Mouse (Mus musculus): ENCODE results near the gene Hipk2. TPM values are rescaled to one million over a fixed set of nuclear protein-coding genes. Genes with fewer than 3 reads are reported as not detected.

Gene Hipk2
- polyA plus RNA-seq, 1 experiment from 2014 or later, result 12.7 TPM

DNA sequence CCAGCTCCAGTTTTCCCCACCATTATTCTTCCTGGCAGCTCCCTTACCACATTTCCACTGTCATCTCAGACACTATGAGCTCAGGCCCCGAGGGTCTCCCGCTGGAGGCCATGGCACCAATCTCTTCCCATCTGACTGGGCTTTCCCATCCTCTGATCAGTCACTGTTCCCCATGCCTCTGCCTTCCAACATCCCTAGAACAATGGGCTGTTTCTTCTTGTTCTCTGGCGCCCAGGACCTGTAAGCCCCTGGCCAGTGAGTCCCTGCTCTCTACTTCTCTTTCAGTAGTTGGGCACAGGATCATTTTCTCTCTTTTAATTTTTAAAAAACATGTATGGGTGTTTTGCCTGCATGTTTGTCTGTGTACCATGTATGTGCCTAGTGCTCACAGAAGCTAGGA lies 143.3 kb downstream of the Hipk2 start:
- Histone ChIP-seq H3K9me3 (replicated peaks; ENCODE audit: control insufficient read depth, low read length) (no peaks in the 10 kb centered on the region), H3K27me3 (ENCODE audit: control insufficient read depth, insufficient read depth, low read length) (no peaks in the 10 kb centered on the region), H3K9ac (replicated peaks; ENCODE audit: low read length) (no peak overlapping the region), H3K36me3 (replicated peaks; ENCODE audit: control insufficient read depth, insufficient read depth, low read depth, low read length) (peaks cover 12% of the 10 kb centered on the region), H3K4me1 (ENCODE audit: control insufficient read depth, insufficient read depth, low read length) (no peaks in the 10 kb centered on the region), H3K4me3 (ENCODE audit: low read depth, low read length) (no peak overlapping the region), H3K4me2 (ENCODE audit: low read depth, low read length) (no peak overlapping the region), H3K27ac (replicated peaks; ENCODE audit: low read depth, low read length) (no peak overlapping the region)
- ATAC-seq (replicated peaks; ENCODE audit: insufficient number of reproducible peaks, low FRiP score, low TSS enrichment, low read depth) (no peak), DNase-seq (ENCODE audit: low spot score) (no peak)
- WGBS, result 63% methylated on average over 3 of the region's 3 CpGs

DNA sequence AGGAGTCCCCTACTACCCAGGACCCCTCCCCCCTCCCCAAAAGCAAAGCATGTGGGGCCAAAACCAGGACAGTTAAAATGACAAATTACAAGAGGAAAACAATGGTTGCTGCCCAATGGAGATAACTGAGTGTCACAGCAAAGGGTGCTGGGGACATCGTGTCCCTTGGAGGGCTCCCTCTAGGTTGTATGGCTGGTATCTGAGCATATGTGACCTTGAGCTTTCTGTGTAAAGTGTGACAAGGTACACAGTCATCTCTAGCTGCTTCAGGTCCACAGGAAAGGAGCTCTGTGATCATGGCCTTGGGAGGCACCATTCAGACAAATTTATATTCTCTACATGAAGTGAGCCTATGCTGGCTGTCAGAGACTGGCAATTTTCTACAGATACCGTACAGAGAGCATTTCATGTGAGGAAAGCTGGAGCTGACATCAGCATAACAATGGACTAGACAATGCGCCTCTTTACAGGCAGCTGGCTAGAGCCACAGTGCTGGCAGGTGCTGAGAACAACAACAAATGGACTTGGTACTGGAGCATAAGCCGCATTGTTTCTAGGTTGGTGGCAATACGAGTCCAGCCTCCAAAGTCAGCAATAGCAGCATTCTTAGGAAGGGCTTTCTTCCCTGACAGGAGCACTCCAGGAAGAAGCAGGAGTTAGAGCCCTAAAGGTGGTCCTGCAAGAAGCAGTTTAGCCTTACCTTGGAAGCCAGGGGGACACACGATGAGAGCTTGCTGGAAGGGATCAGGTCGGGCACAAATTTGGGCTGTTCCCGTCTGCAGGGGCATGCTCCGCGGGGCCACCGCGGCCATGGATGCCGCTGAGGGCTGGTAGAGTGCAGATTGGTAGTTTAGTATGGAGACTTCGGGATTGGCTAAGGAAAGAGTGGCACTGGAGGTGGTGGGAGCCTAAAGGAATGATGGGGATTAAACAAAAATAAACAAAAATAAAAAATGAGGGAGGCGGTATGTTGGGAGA lies 145.5 kb downstream of the Hipk2 start:
- no peaks in the 10 kb centered on the region for H3K9me3 ChIP-seq (replicated peaks; ENCODE audit: control insufficient read depth, low read length)
- no peaks in the 10 kb centered on the region for H3K4me1 ChIP-seq (ENCODE audit: control insufficient read depth, insufficient read depth, low read length)
- H3K4me2 ChIP-seq (ENCODE audit: low read depth, low read length), result no peak overlapping the region
- H3K27ac ChIP-seq (replicated peaks; ENCODE audit: low read depth, low read length), result no peak overlapping the region
- H3K27me3 ChIP-seq (ENCODE audit: control insufficient read depth, insufficient read depth, low read length), result no peaks in the 10 kb centered on the region
- ATAC-seq (replicated peaks; ENCODE audit: insufficient number of reproducible peaks, low FRiP score, low TSS enrichment, low read depth), result no peak
- no peak overlapping the region for H3K9ac ChIP-seq (replicated peaks; ENCODE audit: low read length)
- WGBS, result 82% methylated on average over 15 of the region's 15 CpGs
- no peak overlapping the region for H3K4me3 ChIP-seq (ENCODE audit: low read depth, low read length)
- no peak for DNase-seq (ENCODE audit: low spot score)
- H3K36me3 ChIP-seq (replicated peaks; ENCODE audit: control insufficient read depth, insufficient read depth, low read depth, low read length), result peaks cover 12% of the 10 kb centered on the region

DNA sequence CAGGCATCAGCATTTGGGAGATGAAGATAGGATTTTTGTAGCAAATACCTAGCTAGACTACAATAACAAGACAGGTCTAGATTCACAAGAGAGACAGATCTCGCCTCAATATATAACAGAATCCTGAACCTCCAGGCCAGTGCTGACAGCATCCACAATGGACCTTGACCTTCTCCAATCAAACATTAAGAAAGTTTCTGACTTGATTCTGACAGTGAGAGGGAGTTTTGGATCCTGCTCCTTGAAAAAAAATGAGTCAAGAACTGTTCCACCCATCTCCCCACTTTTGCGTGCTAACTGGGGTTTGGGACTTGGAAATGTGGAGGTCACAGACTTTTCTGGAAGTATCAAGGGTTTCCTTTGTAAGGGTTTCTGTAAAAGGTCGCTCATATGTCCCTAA lies 150.4 kb downstream of the Hipk2 start:
- Histone ChIP-seq H3K9ac (replicated peaks; ENCODE audit: low read length) (no peak overlapping the region), H3K4me3 (ENCODE audit: low read depth, low read length) (no peak overlapping the region), H3K4me2 (ENCODE audit: low read depth, low read length) (no peak overlapping the region), H3K4me1 (ENCODE audit: control insufficient read depth, insufficient read depth, low read length) (no peaks in the 10 kb centered on the region), H3K27ac (replicated peaks; ENCODE audit: low read depth, low read length) (no peak overlapping the region), H3K36me3 (replicated peaks; ENCODE audit: control insufficient read depth, insufficient read depth, low read depth, low read length) (peaks cover 9% of the 10 kb centered on the region), H3K27me3 (ENCODE audit: control insufficient read depth, insufficient read depth, low read length) (no peaks in the 10 kb centered on the region), H3K9me3 (replicated peaks; ENCODE audit: control insufficient read depth, low read length) (no peaks in the 10 kb centered on the region)
- 88% methylated on average over 3 of the region's 3 CpGs for WGBS
- no peak for ATAC-seq (replicated peaks; ENCODE audit: insufficient number of reproducible peaks, low FRiP score, low TSS enrichment, low read depth)
- DNase-seq (ENCODE audit: low spot score), result no peak

DNA sequence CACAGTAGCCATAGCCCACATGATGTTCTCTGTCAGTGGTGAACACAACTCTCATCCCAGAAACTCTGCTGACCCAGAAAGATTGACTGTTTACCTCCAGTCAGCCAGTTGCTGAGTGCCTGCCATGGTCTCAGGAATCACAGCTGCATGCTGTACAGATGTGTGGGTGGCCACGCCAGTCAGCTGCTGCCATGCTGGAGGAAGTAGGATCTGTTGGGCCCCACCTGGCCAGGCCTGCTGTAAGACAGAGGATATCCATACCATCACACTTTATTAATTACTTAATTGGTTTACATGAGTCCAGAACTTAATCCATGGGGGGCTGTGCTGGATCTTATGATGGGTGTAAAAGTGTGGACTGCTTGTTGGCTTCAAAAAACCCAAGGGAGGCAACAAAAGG lies 154.6 kb downstream of the Hipk2 start:
- ATAC-seq (replicated peaks; ENCODE audit: insufficient number of reproducible peaks, low FRiP score, low TSS enrichment, low read depth) (no peak), DNase-seq (ENCODE audit: low spot score) (no peak)
- 77% methylated on average over 1 of the region's 1 CpGs for WGBS
- no peak overlapping the region for H3K4me3 ChIP-seq (ENCODE audit: low read depth, low read length)
- no peak overlapping the region for H3K4me2 ChIP-seq (ENCODE audit: low read depth, low read length)
- no peaks in the 10 kb centered on the region for H3K4me1 ChIP-seq (ENCODE audit: control insufficient read depth, insufficient read depth, low read length)
- no peaks in the 10 kb centered on the region for H3K9me3 ChIP-seq (replicated peaks; ENCODE audit: control insufficient read depth, low read length)
- no peak overlapping the region for H3K27ac ChIP-seq (replicated peaks; ENCODE audit: low read depth, low read length)
- peaks cover 14% of the 10 kb centered on the region for H3K36me3 ChIP-seq (replicated peaks; ENCODE audit: control insufficient read depth, insufficient read depth, low read depth, low read length)
- no peaks in the 10 kb centered on the region for H3K27me3 ChIP-seq (ENCODE audit: control insufficient read depth, insufficient read depth, low read length)
- H3K9ac ChIP-seq (replicated peaks; ENCODE audit: low read length), result no peak overlapping the region

DNA sequence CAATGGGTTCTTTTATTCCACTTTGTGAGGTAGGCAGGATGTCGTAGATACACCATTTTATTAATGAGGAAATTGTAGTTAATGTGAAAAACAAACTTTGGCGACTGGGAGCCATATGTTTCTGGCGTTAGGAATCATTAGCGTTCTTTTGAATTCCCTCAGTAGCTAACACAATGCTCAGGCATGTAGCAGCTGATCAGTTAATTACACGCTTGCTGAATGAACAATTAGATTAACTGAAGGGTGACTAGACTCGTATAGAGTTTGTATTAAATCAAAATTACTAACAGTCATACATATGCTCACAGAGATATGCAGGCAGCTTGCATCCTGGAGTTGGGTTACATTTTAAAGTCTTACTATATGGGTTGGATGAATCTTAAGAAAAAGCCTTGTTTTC lies 156.7 kb downstream of the Hipk2 start:
- DNase-seq (ENCODE audit: low spot score), result no peak
- H3K4me1 ChIP-seq (ENCODE audit: control insufficient read depth, insufficient read depth, low read length), result no peaks in the 10 kb centered on the region
- peaks cover 22% of the 10 kb centered on the region for H3K36me3 ChIP-seq (replicated peaks; ENCODE audit: control insufficient read depth, insufficient read depth, low read depth, low read length)
- no peak overlapping the region for H3K27ac ChIP-seq (replicated peaks; ENCODE audit: low read depth, low read length)
- H3K4me2 ChIP-seq (ENCODE audit: low read depth, low read length), result no peak overlapping the region
- H3K9ac ChIP-seq (replicated peaks; ENCODE audit: low read length), result no peak overlapping the region
- H3K9me3 ChIP-seq (replicated peaks; ENCODE audit: control insufficient read depth, low read length), result no peaks in the 10 kb centered on the region
- no peak for ATAC-seq (replicated peaks; ENCODE audit: insufficient number of reproducible peaks, low FRiP score, low TSS enrichment, low read depth)
- no peaks in the 10 kb centered on the region for H3K27me3 ChIP-seq (ENCODE audit: control insufficient read depth, insufficient read depth, low read length)
- WGBS, result 70% methylated on average over 6 of the region's 6 CpGs
- no peak overlapping the region for H3K4me3 ChIP-seq (ENCODE audit: low read depth, low read length)

DNA sequence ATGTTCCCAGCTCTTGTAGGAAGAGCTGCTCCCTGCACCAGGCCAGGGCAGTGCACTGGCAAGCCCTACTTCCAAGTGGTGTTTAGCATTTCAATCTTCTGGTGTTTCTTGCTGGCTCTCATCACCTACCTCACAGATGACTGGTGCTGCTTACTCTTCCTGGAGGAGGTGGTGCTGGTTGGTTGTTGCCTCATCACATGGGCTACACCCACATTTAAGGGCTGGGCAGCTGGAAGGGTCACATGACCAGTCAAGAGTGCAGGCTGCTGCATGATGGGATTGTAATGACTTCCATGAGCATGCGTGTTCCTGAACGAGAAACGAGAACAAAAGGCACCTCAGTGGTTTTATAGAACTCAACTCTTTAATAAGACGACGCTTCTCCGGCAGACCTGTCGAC lies 157.3 kb downstream of the Hipk2 start:
- Histone ChIP-seq H3K9me3 (replicated peaks; ENCODE audit: control insufficient read depth, low read length) (no peaks in the 10 kb centered on the region), H3K36me3 (replicated peaks; ENCODE audit: control insufficient read depth, insufficient read depth, low read depth, low read length) (peaks cover 22% of the 10 kb centered on the region), H3K27me3 (ENCODE audit: control insufficient read depth, insufficient read depth, low read length) (no peaks in the 10 kb centered on the region), H3K9ac (replicated peaks; ENCODE audit: low read length) (no peak overlapping the region), H3K4me3 (ENCODE audit: low read depth, low read length) (no peak overlapping the region), H3K27ac (replicated peaks; ENCODE audit: low read depth, low read length) (no peak overlapping the region), H3K4me2 (ENCODE audit: low read depth, low read length) (no peak overlapping the region), H3K4me1 (ENCODE audit: control insufficient read depth, insufficient read depth, low read length) (no peaks in the 10 kb centered on the region)
- DNase-seq (ENCODE audit: low spot score) (no peak), ATAC-seq (replicated peaks; ENCODE audit: insufficient number of reproducible peaks, low FRiP score, low TSS enrichment, low read depth) (no peak)
- WGBS, result 95% methylated on average over 7 of the region's 7 CpGs

DNA sequence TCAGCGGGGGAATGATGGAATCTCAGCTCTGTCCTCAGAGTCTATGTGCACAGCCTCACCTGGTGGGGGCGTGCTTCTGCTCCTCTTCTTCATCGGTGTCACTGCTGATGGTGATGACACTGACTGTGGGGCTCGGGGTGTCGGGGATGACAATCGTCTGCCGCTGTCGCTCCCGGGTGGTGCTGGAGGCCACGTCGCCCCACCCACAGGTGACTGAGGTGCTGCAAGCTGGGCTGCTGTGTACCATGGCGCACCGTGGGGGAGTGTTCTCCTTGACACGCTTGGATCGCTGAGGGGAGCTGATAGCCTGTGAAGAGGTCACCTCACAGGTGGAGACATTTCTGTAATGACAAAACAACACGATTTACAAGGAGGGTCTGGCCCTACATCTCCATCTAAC lies 160.1 kb downstream of the Hipk2 start:
- Histone ChIP-seq H3K4me2 (ENCODE audit: low read depth, low read length) (no peak overlapping the region), H3K27ac (replicated peaks; ENCODE audit: low read depth, low read length) (no peak overlapping the region), H3K4me1 (ENCODE audit: control insufficient read depth, insufficient read depth, low read length) (no peaks in the 10 kb centered on the region), H3K9me3 (replicated peaks; ENCODE audit: control insufficient read depth, low read length) (no peaks in the 10 kb centered on the region), H3K9ac (replicated peaks; ENCODE audit: low read length) (no peak overlapping the region), H3K27me3 (ENCODE audit: control insufficient read depth, insufficient read depth, low read length) (no peaks in the 10 kb centered on the region), H3K4me3 (ENCODE audit: low read depth, low read length) (no peak overlapping the region), H3K36me3 (replicated peaks; ENCODE audit: control insufficient read depth, insufficient read depth, low read depth, low read length) (peaks cover 22% of the 10 kb centered on the region)
- ATAC-seq (replicated peaks; ENCODE audit: insufficient number of reproducible peaks, low FRiP score, low TSS enrichment, low read depth) (no peak), DNase-seq (ENCODE audit: low spot score) (no peak)
- WGBS, result 92% methylated on average over 16 of the region's 16 CpGs

Data from embryonic facial prominence, embryonic 11.5 days (tissue).